Mouse (Mus musculus): ENCODE data around the gene Diexf. TPM values are rescaled to one million over a fixed set of nuclear protein-coding genes. Genes with fewer than 3 reads are reported as not detected.

Gene Diexf
- polyA plus RNA-seq, 1 experiment = 406 TPM

DNA sequence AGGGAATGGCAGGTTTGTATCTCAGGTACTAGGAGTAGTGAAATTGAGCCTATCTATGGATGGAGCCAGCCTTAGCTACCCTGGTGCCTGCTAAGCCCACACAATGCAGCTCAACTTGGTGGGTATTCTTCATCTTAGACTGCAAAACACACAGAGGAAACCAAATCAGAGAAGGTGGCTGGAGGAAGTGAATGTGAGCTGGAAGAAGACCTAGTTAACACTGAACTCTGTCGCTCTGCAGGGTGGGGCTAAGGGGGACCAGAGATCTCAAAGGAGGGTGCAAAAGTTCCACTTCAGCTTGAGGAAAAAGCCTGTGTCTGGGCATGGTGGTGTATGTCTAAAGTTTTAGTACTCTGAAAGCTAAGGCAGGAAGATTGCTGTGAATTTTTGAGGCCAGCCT is 29.5 kb upstream of the Diexf start:
- Histone ChIP-seq H3K4me1 (ENCODE audit: control insufficient read depth, insufficient read depth, low read length) (peaks cover 4% of the 10 kb centered on the region), H3K27ac (ENCODE audit: insufficient read depth, low read depth, low read length) (no peak overlapping the region), H3K4me3 (ENCODE audit: insufficient read depth, low read depth, low read length) (no peak overlapping the region)
- 88% methylated on average over 1 of the region's 1 CpGs for WGBS
- TF ChIP-seq POLR2A (IDR thresholded peaks at IDR 0.05; ENCODE audit: insufficient read depth, low read depth, low read length) (no peak), CTCF (IDR thresholded peaks at IDR 0.05; ENCODE audit: insufficient read depth, low read depth, low read length) (no peak)

DNA sequence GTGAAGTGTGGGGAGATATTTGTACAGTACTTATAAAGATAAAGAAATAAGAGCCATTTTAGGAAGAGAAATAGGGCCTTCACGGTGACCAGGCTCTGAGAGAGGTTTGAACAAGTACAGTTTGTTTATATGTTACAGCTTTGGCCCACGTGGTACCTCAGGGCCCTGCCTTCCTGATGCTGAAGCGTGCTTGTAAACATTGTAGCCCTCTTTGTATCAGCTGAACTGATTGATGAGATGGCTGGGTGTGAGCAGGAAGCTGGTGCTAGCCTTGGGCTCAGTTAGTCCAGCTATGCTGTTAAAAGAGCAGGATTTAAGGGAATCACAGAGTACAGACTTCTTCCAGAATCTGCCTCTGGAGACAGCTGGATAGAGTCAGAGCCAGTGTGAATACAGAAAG is 29.1 kb upstream of the Diexf start:
- Histone ChIP-seq H3K27ac (ENCODE audit: insufficient read depth, low read depth, low read length) (no peak overlapping the region), H3K4me3 (ENCODE audit: insufficient read depth, low read depth, low read length) (no peak overlapping the region), H3K4me1 (ENCODE audit: control insufficient read depth, insufficient read depth, low read length) (peaks cover 4% of the 10 kb centered on the region)
- 83% methylated on average over 3 of the region's 3 CpGs for WGBS
- no peak for TF ChIP-seq POLR2A (IDR thresholded peaks at IDR 0.05; ENCODE audit: insufficient read depth, low read depth, low read length)
- TF ChIP-seq CTCF (IDR thresholded peaks at IDR 0.05; ENCODE audit: insufficient read depth, low read depth, low read length) = no peak

- Histone ChIP-seq H3K27ac (ENCODE audit: insufficient read depth, low read depth, low read length) (no peak overlapping the region), H3K4me1 (ENCODE audit: control insufficient read depth, insufficient read depth, low read length) (peaks cover 10% of the 10 kb centered on the region), H3K4me3 (ENCODE audit: insufficient read depth, low read depth, low read length) (no peak overlapping the region)
- TF ChIP-seq POLR2A (IDR thresholded peaks at IDR 0.05; ENCODE audit: insufficient read depth, low read depth, low read length) = no peak
- no peak for TF ChIP-seq CTCF (IDR thresholded peaks at IDR 0.05; ENCODE audit: insufficient read depth, low read depth, low read length)
- WGBS = 82% methylated on average over 8 of the region's 8 CpGs
Measured at GRCm38 (mm10) chr1:193157111-193157492, 27.0 kb upstream of the Diexf start.

GRCm38 (mm10) chr1:193156316-193157110 is 26.4 kb upstream of the Diexf start:
- TF ChIP-seq CTCF (IDR thresholded peaks at IDR 0.05; ENCODE audit: insufficient read depth, low read depth, low read length) (no peak), POLR2A (IDR thresholded peaks at IDR 0.05; ENCODE audit: insufficient read depth, low read depth, low read length) (no peak)
- 79% methylated on average over 15 of the region's 15 CpGs for WGBS

DNA sequence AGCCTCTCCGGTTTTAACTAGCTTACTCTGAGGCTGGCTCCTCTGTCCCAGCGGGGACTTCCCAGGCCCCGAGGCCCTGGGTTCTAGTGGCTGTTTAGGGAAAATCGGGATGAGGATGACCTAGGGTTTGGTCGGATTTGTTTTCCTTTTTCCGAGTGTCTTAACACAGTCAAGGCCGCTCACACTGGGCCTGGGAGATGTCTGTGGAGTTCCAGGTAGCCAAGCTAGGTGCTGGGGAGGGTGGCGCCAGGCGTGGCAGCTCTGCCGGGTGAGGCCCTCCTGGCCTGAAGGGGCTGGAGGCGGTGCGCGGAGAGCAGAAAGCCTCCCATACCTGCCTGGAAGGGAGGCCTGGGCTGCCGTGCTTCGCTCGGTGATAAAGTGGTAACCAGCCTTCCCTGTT is 23.5 kb upstream of the Diexf start:
- WGBS = 59% methylated on average over 16 of the region's 16 CpGs
- Histone ChIP-seq H3K27ac (ENCODE audit: insufficient read depth, low read depth, low read length) (no peak overlapping the region), H3K4me3 (ENCODE audit: insufficient read depth, low read depth, low read length) (no peak overlapping the region), H3K4me1 (ENCODE audit: control insufficient read depth, insufficient read depth, low read length) (peaks cover 9% of the 10 kb centered on the region; the same call in 1 of the 2 replicates)
- TF ChIP-seq POLR2A (IDR thresholded peaks at IDR 0.05; ENCODE audit: insufficient read depth, low read depth, low read length) = no peak

More at GRCm38 (mm10) chr1:193156316-193157110, 26.4 kb upstream of the Diexf start:
- Histone ChIP-seq H3K4me3 (ENCODE audit: insufficient read depth, low read depth, low read length) (no peak overlapping the region), H3K27ac (ENCODE audit: insufficient read depth, low read depth, low read length) (no peak overlapping the region), H3K4me1 (ENCODE audit: control insufficient read depth, insufficient read depth, low read length) (peaks cover 10% of the 10 kb centered on the region)

GRCm38 (mm10) chr1:193152872-193153271 is 22.8 kb upstream of the Diexf start, which contains the start of gene Irf6:
Gene Irf6 (plus strand): TSS chr1:193153111.
- WGBS = 4% methylated on average over 30 of the region's 30 CpGs
- TF ChIP-seq POLR2A (IDR thresholded peaks at IDR 0.05; ENCODE audit: insufficient read depth, low read depth, low read length) (no peak), CTCF (IDR thresholded peaks at IDR 0.05; ENCODE audit: insufficient read depth, low read depth, low read length) (no peak)
- peaks cover 9% of the 10 kb centered on the region; the same call in 1 of the 2 replicates for H3K4me1 ChIP-seq (ENCODE audit: control insufficient read depth, insufficient read depth, low read length)
- H3K27ac ChIP-seq (ENCODE audit: insufficient read depth, low read depth, low read length) = no peak within 1 kb of the TSS
- no peak within 1 kb of the TSS for H3K4me3 ChIP-seq (ENCODE audit: insufficient read depth, low read depth, low read length)

DNA sequence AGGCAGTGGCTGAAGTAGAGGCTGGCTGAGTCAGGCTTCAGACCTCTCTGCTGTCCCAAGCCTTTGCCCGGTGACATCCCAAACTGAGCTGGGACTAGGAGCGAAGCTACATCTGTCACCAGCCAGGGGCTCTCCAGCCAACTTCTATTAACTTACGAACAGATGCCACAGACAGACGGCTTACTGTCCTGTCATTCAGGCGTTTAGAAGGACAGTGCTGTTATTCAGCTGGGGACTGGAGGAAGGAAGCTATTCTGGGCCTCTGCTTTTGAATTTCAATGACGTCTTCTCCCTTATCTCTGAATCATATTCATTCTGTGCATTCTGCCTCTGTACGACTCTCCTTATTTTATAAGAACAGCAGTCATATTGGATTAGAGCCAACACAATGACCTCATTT is 21.1 kb upstream of the Diexf start:
- H3K4me1 ChIP-seq (ENCODE audit: control insufficient read depth, insufficient read depth, low read length) = peaks cover 9% of the 10 kb centered on the region; the same call in 1 of the 2 replicates

DNA sequence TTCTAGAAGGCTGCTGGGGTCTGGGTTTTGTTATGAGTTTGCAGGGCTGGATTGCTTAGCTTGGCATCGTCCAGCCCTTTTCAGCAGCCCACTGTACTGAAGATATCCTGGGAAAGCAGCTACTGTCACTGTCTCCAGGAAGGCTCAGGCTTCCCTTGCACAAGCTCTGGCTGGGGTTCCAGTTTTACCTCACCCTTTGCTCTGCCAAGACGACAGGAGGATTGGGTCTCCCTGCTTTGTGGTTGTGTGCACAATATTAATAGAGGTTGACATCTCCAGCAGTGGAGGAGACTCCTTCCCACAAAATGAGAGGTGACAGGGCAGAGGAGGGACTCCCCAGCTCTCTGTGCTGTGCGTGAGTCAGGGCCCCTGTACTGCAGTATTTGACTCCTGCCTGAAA is 19.2 kb upstream of the Diexf start:
- no peak overlapping the region for H3K27ac ChIP-seq (ENCODE audit: insufficient read depth, low read depth, low read length)
- H3K4me3 ChIP-seq (ENCODE audit: insufficient read depth, low read depth, low read length) = no peak overlapping the region
- H3K4me1 ChIP-seq (ENCODE audit: control insufficient read depth, insufficient read depth, low read length) = peaks cover 9% of the 10 kb centered on the region; the same call in 1 of the 2 replicates
- 63% methylated on average over 3 of the region's 3 CpGs for WGBS
- TF ChIP-seq CTCF (IDR thresholded peaks at IDR 0.05; ENCODE audit: insufficient read depth, low read depth, low read length) (no peak), POLR2A (IDR thresholded peaks at IDR 0.05; ENCODE audit: insufficient read depth, low read depth, low read length) (no peak)

More for the DNA sequence above, 21.1 kb upstream of the Diexf start:
- no peak overlapping the region for H3K27ac ChIP-seq (ENCODE audit: insufficient read depth, low read depth, low read length)
- TF ChIP-seq POLR2A (IDR thresholded peaks at IDR 0.05; ENCODE audit: insufficient read depth, low read depth, low read length) (no peak), CTCF (IDR thresholded peaks at IDR 0.05; ENCODE audit: insufficient read depth, low read depth, low read length) (no peak)
- H3K4me3 ChIP-seq (ENCODE audit: insufficient read depth, low read depth, low read length) = no peak overlapping the region
- 41% methylated on average over 7 of the region's 7 CpGs for WGBS

DNA sequence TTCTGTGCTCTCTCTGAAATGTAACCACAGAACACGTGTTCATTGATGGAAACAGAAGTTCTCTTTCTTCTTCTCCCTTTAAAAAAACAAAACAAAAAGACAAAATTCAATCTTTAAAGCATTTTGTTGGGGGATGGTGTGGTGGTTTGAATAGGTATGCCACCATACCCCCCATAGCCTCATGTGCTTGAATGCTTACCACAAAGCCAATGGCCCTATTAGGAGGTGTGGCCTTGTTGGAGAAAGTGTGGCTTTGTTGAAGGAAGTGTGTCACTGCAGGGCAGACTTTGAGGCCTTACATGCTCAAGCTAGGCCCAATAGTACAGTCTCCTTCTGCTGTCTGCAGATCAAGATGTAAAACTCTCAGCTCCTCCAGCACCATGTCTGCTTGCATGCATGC is 16.3 kb upstream of the Diexf start:
- H3K27ac ChIP-seq (ENCODE audit: insufficient read depth, low read depth, low read length) = no peak overlapping the region
- 82% methylated on average over 1 of the region's 1 CpGs for WGBS
- peaks cover 3% of the 10 kb centered on the region; the same call in 1 of the 2 replicates for H3K4me1 ChIP-seq (ENCODE audit: control insufficient read depth, insufficient read depth, low read length)
- no peak overlapping the region for H3K4me3 ChIP-seq (ENCODE audit: insufficient read depth, low read depth, low read length)
- no peak for TF ChIP-seq POLR2A (IDR thresholded peaks at IDR 0.05; ENCODE audit: insufficient read depth, low read depth, low read length)
- TF ChIP-seq CTCF (IDR thresholded peaks at IDR 0.05; ENCODE audit: insufficient read depth, low read depth, low read length) = no peak

Measured in olfactory bulb, adult 2 months (tissue).